Mouse (Mus musculus): Measurements from ENCODE around the gene Psma4. TPM values are rescaled to one million over a fixed set of nuclear protein-coding genes. Genes with fewer than 3 reads are reported as not detected.

Psma4 gene
- polyA plus RNA-seq, 1 experiment from 2014 or later, result 272 TPM

- Histone ChIP-seq H3K27ac (no peak overlapping the region), H3K9ac (replicated peaks) (no peak overlapping the region), H3K9me3 (no peaks in the 10 kb centered on the region), H3K4me1 (replicated peaks) (no peaks in the 10 kb centered on the region), H3K4me2 (replicated peaks) (no peak overlapping the region), H3K27me3 (no peaks in the 10 kb centered on the region), H3K36me3 (no peaks in the 10 kb centered on the region), H3K4me3 (replicated peaks) (no peak overlapping the region)
- no peak for ATAC-seq
- WGBS, result 90% methylated on average over 3 of the region's 3 CpGs
Observed at GRCm38 (mm10) chr9:54995645-54996044, 45.1 kb downstream of the Psma4 start.

GRCm38 (mm10) chr9:55003609-55004008 lies 53.0 kb downstream of the Psma4 start:
- Histone ChIP-seq H3K27me3 (no peaks in the 10 kb centered on the region), H3K36me3 (no peaks in the 10 kb centered on the region), H3K4me1 (replicated peaks) (no peaks in the 10 kb centered on the region), H3K4me3 (replicated peaks) (no peak overlapping the region), H3K27ac (no peak overlapping the region), H3K4me2 (replicated peaks) (no peak overlapping the region), H3K9ac (replicated peaks) (no peak overlapping the region), H3K9me3 (no peaks in the 10 kb centered on the region)
- WGBS, result 70% methylated on average over 4 of the region's 4 CpGs
- no peak for ATAC-seq

Other genes starting within 250 kb of the Psma4 start
- 119 and 120 TPM in 2 replicates for gene Wdr61, start 216.3 kb upstream of the Psma4 start, polyA plus RNA-seq (2015; fragmentation: Nextera tagmentation; extraction: Ambion mirVana)
- 83.3 and 117 TPM in 2 replicates for gene Crabp1, start 186.0 kb upstream of the Psma4 start, polyA plus RNA-seq (2015; fragmentation: Nextera tagmentation; extraction: Ambion mirVana)
- 49.5 and 53.1 TPM in 2 replicates for gene Ireb2, start 87.0 kb upstream of the Psma4 start, polyA plus RNA-seq (2015; fragmentation: Nextera tagmentation; extraction: Ambion mirVana)
- gene Hykk, start 33.5 kb upstream of the Psma4 start, polyA plus RNA-seq (2015; fragmentation: Nextera tagmentation; extraction: Ambion mirVana), result 2.9 and 3.0 TPM in 2 replicates
- 1.1 and 1.2 TPM in 2 replicates for gene AY074887, start 208 bp downstream of the Psma4 start, polyA plus RNA-seq (2015; fragmentation: Nextera tagmentation; extraction: Ambion mirVana)
- gene Chrna5, start 30.1 kb downstream of the Psma4 start, polyA plus RNA-seq (2015; fragmentation: Nextera tagmentation; extraction: Ambion mirVana), result 2.9 and 4.0 TPM in 2 replicates
- 10.6 and 11.5 TPM in 2 replicates for gene Chrna3, start 75.8 kb downstream of the Psma4 start, polyA plus RNA-seq (2015; fragmentation: Nextera tagmentation; extraction: Ambion mirVana)
- gene Chrnb4, start 98.0 kb downstream of the Psma4 start, polyA plus RNA-seq (2015; fragmentation: Nextera tagmentation; extraction: Ambion mirVana), result 0.89 and 0.99 TPM in 2 replicates
- gene Ube2q2, start 198.1 kb downstream of the Psma4 start, polyA plus RNA-seq (2015; fragmentation: Nextera tagmentation; extraction: Ambion mirVana), result 32.2 and 38.7 TPM in 2 replicates

Data from midbrain, embryonic 13.5 days (tissue).